Mouse (Mus musculus): ENCODE measurements around the gene Pde3b. TPM values are rescaled to one million over a fixed set of nuclear protein-coding genes. Genes with fewer than 3 reads are reported as not detected.

Gene Pde3b
- polyA plus RNA-seq, 1 experiment, result 2.6 TPM

GRCm38 (mm10) chr7:114422224-114422623 lies 7.1 kb downstream of the Pde3b start:
- WGBS, result 62% methylated on average over 3 of the region's 3 CpGs
- H3K4me3 ChIP-seq (ENCODE audit: low read depth, low read length), result no peak overlapping the region
- no peaks in the 10 kb centered on the region for H3K4me1 ChIP-seq (ENCODE audit: control insufficient read depth, insufficient read depth, insufficient read length, low read length)
- H3K36me3 ChIP-seq (ENCODE audit: control insufficient read depth, insufficient read depth, low read length), result no peaks in the 10 kb centered on the region
- H3K27me3 ChIP-seq (ENCODE audit: control insufficient read depth, insufficient read depth, low read length), result no peaks in the 10 kb centered on the region
- TF ChIP-seq CTCF (IDR thresholded peaks at IDR 0.05; ENCODE audit: extremely low read depth, insufficient read length, insufficient replicate concordance, low read depth, low read length), result no peak
- TF ChIP-seq POLR2A (IDR thresholded peaks at IDR 0.05; ENCODE audit: low read depth, low read length), result no peak
- H3K27ac ChIP-seq (ENCODE audit: insufficient read depth, low read depth, low read length), result no peak overlapping the region

- Histone ChIP-seq H3K27ac (ENCODE audit: insufficient read depth, low read depth, low read length) (no peak overlapping the region), H3K4me3 (ENCODE audit: low read depth, low read length) (no peak overlapping the region), H3K27me3 (ENCODE audit: control insufficient read depth, insufficient read depth, low read length) (no peaks in the 10 kb centered on the region), H3K4me1 (ENCODE audit: control insufficient read depth, insufficient read depth, insufficient read length, low read length) (no peaks in the 10 kb centered on the region), H3K36me3 (ENCODE audit: control insufficient read depth, insufficient read depth, low read length) (no peaks in the 10 kb centered on the region)
- TF ChIP-seq CTCF (IDR thresholded peaks at IDR 0.05; ENCODE audit: extremely low read depth, insufficient read length, insufficient replicate concordance, low read depth, low read length) (no peak), POLR2A (IDR thresholded peaks at IDR 0.05; ENCODE audit: low read depth, low read length) (no peak)
- WGBS, result 86% methylated on average over 5 of the region's 5 CpGs
Measured at GRCm38 (mm10) chr7:114429768-114430167, 14.7 kb downstream of the Pde3b start.

- TF ChIP-seq POLR2A (IDR thresholded peaks at IDR 0.05; ENCODE audit: low read depth, low read length), result no peak
- TF ChIP-seq CTCF (IDR thresholded peaks at IDR 0.05; ENCODE audit: extremely low read depth, insufficient read length, insufficient replicate concordance, low read depth, low read length), result no peak
- Histone ChIP-seq H3K27ac (ENCODE audit: insufficient read depth, low read depth, low read length) (no peak overlapping the region), H3K27me3 (ENCODE audit: control insufficient read depth, insufficient read depth, low read length) (no peaks in the 10 kb centered on the region), H3K4me1 (ENCODE audit: control insufficient read depth, insufficient read depth, insufficient read length, low read length) (no peaks in the 10 kb centered on the region), H3K36me3 (ENCODE audit: control insufficient read depth, insufficient read depth, low read length) (no peaks in the 10 kb centered on the region), H3K4me3 (ENCODE audit: low read depth, low read length) (no peak overlapping the region)
- WGBS, result 69% methylated on average over 4 of the region's 4 CpGs
Measured at GRCm38 (mm10) chr7:114431966-114432365, 16.9 kb downstream of the Pde3b start.

GRCm38 (mm10) chr7:114439726-114440125 lies 24.6 kb downstream of the Pde3b start:
- WGBS, result 7% methylated on average over 1 of the region's 1 CpGs
- Histone ChIP-seq H3K4me1 (ENCODE audit: control insufficient read depth, insufficient read depth, insufficient read length, low read length) (no peaks in the 10 kb centered on the region), H3K27ac (ENCODE audit: insufficient read depth, low read depth, low read length) (no peak overlapping the region), H3K4me3 (ENCODE audit: low read depth, low read length) (no peak overlapping the region), H3K36me3 (ENCODE audit: control insufficient read depth, insufficient read depth, low read length) (no peaks in the 10 kb centered on the region), H3K27me3 (ENCODE audit: control insufficient read depth, insufficient read depth, low read length) (no peaks in the 10 kb centered on the region)
- TF ChIP-seq CTCF (IDR thresholded peaks at IDR 0.05; ENCODE audit: extremely low read depth, insufficient read length, insufficient replicate concordance, low read depth, low read length) (no peak), POLR2A (IDR thresholded peaks at IDR 0.05; ENCODE audit: low read depth, low read length) (no peak)

- H3K27me3 ChIP-seq (ENCODE audit: control insufficient read depth, insufficient read depth, low read length), result no peaks in the 10 kb centered on the region
- WGBS, result 96% methylated on average over 1 of the region's 1 CpGs
- H3K36me3 ChIP-seq (ENCODE audit: control insufficient read depth, insufficient read depth, low read length), result no peaks in the 10 kb centered on the region
- H3K27ac ChIP-seq (ENCODE audit: insufficient read depth, low read depth, low read length), result no peak overlapping the region
- no peak for TF ChIP-seq POLR2A (IDR thresholded peaks at IDR 0.05; ENCODE audit: low read depth, low read length)
- TF ChIP-seq CTCF (IDR thresholded peaks at IDR 0.05; ENCODE audit: extremely low read depth, insufficient read length, insufficient replicate concordance, low read depth, low read length), result no peak
- H3K4me3 ChIP-seq (ENCODE audit: low read depth, low read length), result no peak overlapping the region
- no peaks in the 10 kb centered on the region for H3K4me1 ChIP-seq (ENCODE audit: control insufficient read depth, insufficient read depth, insufficient read length, low read length)
Measured at GRCm38 (mm10) chr7:114440494-114440893, 25.4 kb downstream of the Pde3b start.

- Histone ChIP-seq H3K4me3 (ENCODE audit: low read depth, low read length) (no peak overlapping the region), H3K27ac (ENCODE audit: insufficient read depth, low read depth, low read length) (peak overlapping the region; percentile 5; the same call in 1 of the 2 replicates), H3K4me1 (ENCODE audit: control insufficient read depth, insufficient read depth, insufficient read length, low read length) (0 out of 2 replicates have a peak, but pooled peaks cover 2% of the 10 kb centered on the region), H3K36me3 (ENCODE audit: control insufficient read depth, insufficient read depth, low read length) (no peaks in the 10 kb centered on the region; the same call in 1 of the 2 replicates), H3K27me3 (ENCODE audit: control insufficient read depth, insufficient read depth, low read length) (no peaks in the 10 kb centered on the region)
- TF ChIP-seq CTCF (IDR thresholded peaks at IDR 0.05; ENCODE audit: extremely low read depth, insufficient read length, insufficient replicate concordance, low read depth, low read length), result no peak
- no peak for TF ChIP-seq POLR2A (IDR thresholded peaks at IDR 0.05; ENCODE audit: low read depth, low read length)
- WGBS, result 44% methylated on average over 3 of the region's 3 CpGs
Measured at GRCm38 (mm10) chr7:114452876-114453275, 37.8 kb downstream of the Pde3b start.

- no peaks in the 10 kb centered on the region for H3K27me3 ChIP-seq (ENCODE audit: control insufficient read depth, insufficient read depth, low read length)
- TF ChIP-seq POLR2A (IDR thresholded peaks at IDR 0.05; ENCODE audit: low read depth, low read length) (no peak), CTCF (IDR thresholded peaks at IDR 0.05; ENCODE audit: extremely low read depth, insufficient read length, insufficient replicate concordance, low read depth, low read length) (no peak)
- H3K27ac ChIP-seq (ENCODE audit: insufficient read depth, low read depth, low read length), result peak overlapping the region; percentile 29; the same call in 1 of the 2 replicates
- no peaks in the 10 kb centered on the region; the same call in 1 of the 2 replicates for H3K36me3 ChIP-seq (ENCODE audit: control insufficient read depth, insufficient read depth, low read length)
- WGBS, result 72% methylated on average over 5 of the region's 5 CpGs
- no peak overlapping the region for H3K4me3 ChIP-seq (ENCODE audit: low read depth, low read length)
- 0 out of 2 replicates have a peak, but pooled peaks cover 2% of the 10 kb centered on the region for H3K4me1 ChIP-seq (ENCODE audit: control insufficient read depth, insufficient read depth, insufficient read length, low read length)
Measured at GRCm38 (mm10) chr7:114453300-114453990, 38.4 kb downstream of the Pde3b start.
